Mouse (Mus musculus) forebrain, embryonic 15.5 days (tissue): ENCODE data around the gene Gm16253. TPM values are rescaled to one million over a fixed set of nuclear protein-coding genes. Genes with fewer than 3 reads are reported as not detected.
A peak's percentile ranks its signal among the peaks of the same experiment; 100 is the strongest.

Experiments used
- ATAC-seq: fragments of 200-750 bp; cut with Nextera tagmentation; replicated peaks from 2 replicates; pipeline ENCODE4 v1.8.0; 2017; ENCODE audit warnings: mild to moderate bottlenecking, moderate TSS enrichment, moderate library complexity
- H3K27ac ChIP-seq: fragments of 300-500 bp; sonication (generic); replicated peaks from 2 replicates; pipeline ENCODE4 v1.5.1; 2015; ENCODE audit warnings: mild to moderate bottlenecking, inconsistent platforms
- H3K27me3 ChIP-seq: fragments of 300-500 bp; sonication (generic); 2 replicates; pipeline ENCODE4 v1.6.1; 2015; ENCODE audit warnings: inconsistent platforms
- H3K36me3 ChIP-seq: fragments of 300-500 bp; sonication (generic); 2 replicates; pipeline ENCODE4 v1.6.1; 2015; ENCODE audit warnings: mild to moderate bottlenecking, inconsistent platforms
- H3K4me1 ChIP-seq: fragments of 300-500 bp; sonication (generic); 2 replicates; pipeline ENCODE4 v1.6.1; 2015; ENCODE audit warnings: inconsistent platforms
- H3K4me2 ChIP-seq: fragments of 300-500 bp; sonication (generic); replicated peaks from 2 replicates; pipeline ENCODE4 v1.6.1; 2015; ENCODE audit warnings: mild to moderate bottlenecking, inconsistent platforms
- H3K4me3 ChIP-seq: fragments of 300-500 bp; sonication (generic); 2 replicates; pipeline ENCODE4 v1.5.1; 2015; ENCODE audit warnings: mild to moderate bottlenecking, inconsistent platforms
- H3K9ac ChIP-seq: fragments of 300-500 bp; sonication (generic); replicated peaks from 2 replicates; pipeline ENCODE4 v1.6.1; 2015; ENCODE audit warnings: mild to moderate bottlenecking, inconsistent platforms
- H3K9me3 ChIP-seq: fragments of 300-500 bp; sonication (generic); 2 replicates; pipeline ENCODE4 v1.6.1; 2016; ENCODE audit warnings: inconsistent platforms
- WGBS: fragments of 180-500 bp; shearing (Covaris S2); methylation state at CpG from one replicate; pipeline ENCODE4 v1.1.7; 2015; ENCODE audit warnings: mixed read lengths; 5-methylcytosine and 5-hydroxymethylcytosine counted together
- polyA plus RNA-seq: library from polyadenylated mRNA; unstranded; fragments of >200 nt; fragmentation: Nextera tagmentation; extraction: Ambion mirVana; gene quantifications from 2 replicates; pipeline ENCODE4 v1.2.1, GENCODE M21; 2015

Gene Gm16253
- polyA plus RNA-seq, 1 experiment from 2014 or later: 0.92 TPM

DNA sequence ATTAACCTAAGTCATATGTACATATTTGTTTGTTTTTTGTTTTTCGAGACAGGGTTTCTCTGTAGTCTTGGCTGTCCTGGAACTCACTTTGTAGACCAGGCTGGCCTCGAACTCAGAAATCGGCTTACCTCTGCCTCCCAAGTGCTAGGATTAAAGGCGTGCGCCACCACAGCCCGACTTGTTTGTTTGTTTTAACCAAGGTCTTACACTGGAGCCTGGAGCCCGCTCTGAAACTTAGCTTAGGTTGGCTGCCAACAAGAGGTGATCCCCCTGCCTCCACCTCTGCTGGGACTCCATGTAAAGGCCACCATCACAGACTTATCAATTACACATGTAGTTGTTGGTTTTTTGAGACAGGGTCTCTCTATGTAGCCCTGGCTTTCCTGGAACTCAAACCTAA, 28.0 kb upstream of the Gm16253 start:
- H3K27me3 ChIP-seq: no peaks in the 10 kb centered on the region
- no peak overlapping the region for H3K4me2 ChIP-seq
- H3K27ac ChIP-seq: no peak overlapping the region
- no peak overlapping the region for H3K4me3 ChIP-seq
- H3K9ac ChIP-seq: no peak overlapping the region
- no peaks in the 10 kb centered on the region; the same call in 1 of the 2 replicates for H3K4me1 ChIP-seq
- ATAC-seq: no peak
- H3K9me3 ChIP-seq: no peaks in the 10 kb centered on the region
- no peaks in the 10 kb centered on the region for H3K36me3 ChIP-seq
- WGBS: 83% methylated on average over 7 of the region's 7 CpGs

DNA sequence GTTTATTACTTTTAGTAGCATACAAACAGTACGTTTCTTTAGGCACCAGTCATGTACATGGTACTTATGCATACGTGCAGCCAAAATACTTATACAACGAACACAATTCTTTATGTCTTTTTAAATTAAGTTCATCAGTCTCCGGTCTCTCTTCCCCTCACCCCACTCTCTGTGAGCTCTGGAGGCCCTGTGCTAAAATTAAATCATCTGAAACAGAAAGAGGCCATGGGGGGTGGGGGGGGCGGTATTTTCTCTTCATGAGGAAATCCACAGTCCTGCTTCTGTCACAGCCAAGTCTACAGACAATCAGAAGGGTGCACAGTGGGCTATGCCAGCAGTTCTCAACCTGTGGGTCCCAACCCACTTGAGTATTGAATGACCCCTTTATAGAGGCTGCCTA, 27.4 kb upstream of the Gm16253 start:
- no peak overlapping the region for H3K4me3 ChIP-seq
- H3K4me2 ChIP-seq: no peak overlapping the region
- H3K4me1 ChIP-seq: no peaks in the 10 kb centered on the region; the same call in 1 of the 2 replicates
- no peak for ATAC-seq
- 81% methylated on average over 5 of the region's 5 CpGs for WGBS
- no peaks in the 10 kb centered on the region for H3K36me3 ChIP-seq
- H3K9ac ChIP-seq: no peak overlapping the region
- no peaks in the 10 kb centered on the region for H3K27me3 ChIP-seq
- no peaks in the 10 kb centered on the region for H3K9me3 ChIP-seq
- H3K27ac ChIP-seq: no peak overlapping the region

DNA sequence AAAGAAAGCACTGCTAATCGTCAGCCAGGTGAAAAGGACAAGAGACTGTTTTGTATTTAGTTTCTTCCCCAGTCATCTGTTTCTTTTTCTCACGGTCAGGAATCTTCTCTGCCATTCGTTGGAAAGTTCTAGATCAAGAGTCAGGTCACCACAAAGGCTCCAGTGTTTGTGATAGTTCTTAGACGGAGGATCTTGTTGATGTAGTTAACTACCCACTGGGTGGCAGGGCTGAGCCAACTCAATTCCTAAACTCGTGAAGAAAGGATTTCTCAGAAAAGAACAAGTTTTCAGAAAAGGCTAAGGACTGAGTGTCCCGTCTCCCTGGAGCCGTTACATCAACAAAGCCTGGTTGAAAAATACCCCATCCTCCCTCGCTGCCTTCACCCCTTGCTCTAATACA, 25.6 kb upstream of the Gm16253 start:
- H3K4me2 ChIP-seq: no peak overlapping the region
- no peaks in the 10 kb centered on the region for H3K27me3 ChIP-seq
- no peaks in the 10 kb centered on the region for H3K9me3 ChIP-seq
- ATAC-seq: no peak
- no peak overlapping the region for H3K4me3 ChIP-seq
- 9% methylated on average over 8 of the region's 8 CpGs for WGBS
- no peak overlapping the region for H3K27ac ChIP-seq
- no peaks in the 10 kb centered on the region for H3K36me3 ChIP-seq
- peaks cover 16% of the 10 kb centered on the region for H3K4me1 ChIP-seq
- no peak overlapping the region for H3K9ac ChIP-seq

DNA sequence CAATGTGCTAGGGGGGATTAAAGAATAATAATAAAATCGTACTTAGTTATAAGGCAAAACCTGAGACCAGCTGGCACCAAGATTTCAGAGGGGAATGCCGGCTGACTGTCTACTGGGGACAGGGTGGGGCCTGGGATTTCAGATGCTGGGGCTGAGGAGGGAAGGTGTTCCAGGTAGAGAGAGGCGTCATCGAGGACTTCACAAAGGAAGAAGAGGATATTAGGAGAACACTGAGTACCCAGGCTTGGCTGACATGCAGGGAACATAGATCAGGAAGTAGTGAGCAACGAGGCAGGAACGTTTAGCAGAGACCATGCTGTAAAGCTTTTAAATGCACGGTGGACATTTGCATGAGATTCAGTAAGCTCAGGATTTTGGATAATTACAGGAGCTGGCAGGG, 24.9 kb upstream of the Gm16253 start:
- H3K9me3 ChIP-seq: no peaks in the 10 kb centered on the region
- no peak overlapping the region for H3K4me3 ChIP-seq
- H3K36me3 ChIP-seq: no peaks in the 10 kb centered on the region
- peaks cover 21% of the 10 kb centered on the region for H3K4me1 ChIP-seq
- no peak overlapping the region for H3K4me2 ChIP-seq
- no peak for ATAC-seq
- no peak overlapping the region for H3K9ac ChIP-seq
- 69% methylated on average over 7 of the region's 7 CpGs for WGBS
- H3K27ac ChIP-seq: no peak overlapping the region
- H3K27me3 ChIP-seq: no peaks in the 10 kb centered on the region

DNA sequence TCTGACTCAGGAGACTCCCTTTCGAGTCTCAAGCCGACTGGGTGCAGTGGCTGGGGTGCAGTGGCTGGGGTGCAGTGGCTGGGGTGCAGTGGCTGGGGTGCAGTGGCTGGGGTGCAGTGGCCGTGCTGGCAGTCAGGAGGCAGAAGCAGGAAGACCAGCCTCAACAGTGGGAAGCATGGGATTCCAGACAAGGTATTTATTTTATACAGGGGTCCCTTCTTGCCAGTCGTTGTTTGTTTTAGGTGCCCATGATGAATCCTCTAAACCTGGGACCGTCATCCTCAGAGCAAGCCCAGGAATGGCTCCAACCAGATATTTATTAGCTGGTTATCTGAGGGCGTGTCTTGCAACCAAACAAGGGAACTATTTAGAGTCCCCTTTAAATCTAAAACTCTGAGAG, 23.2 kb upstream of the Gm16253 start:
- Histone ChIP-seq H3K9ac (no peak overlapping the region), H3K36me3 (no peaks in the 10 kb centered on the region), H3K9me3 (no peaks in the 10 kb centered on the region), H3K27ac (no peak overlapping the region), H3K4me2 (no peak overlapping the region), H3K27me3 (no peaks in the 10 kb centered on the region), H3K4me3 (no peak overlapping the region), H3K4me1 (peaks cover 28% of the 10 kb centered on the region)
- 86% methylated on average over 6 of the region's 6 CpGs for WGBS
- no peak for ATAC-seq

DNA sequence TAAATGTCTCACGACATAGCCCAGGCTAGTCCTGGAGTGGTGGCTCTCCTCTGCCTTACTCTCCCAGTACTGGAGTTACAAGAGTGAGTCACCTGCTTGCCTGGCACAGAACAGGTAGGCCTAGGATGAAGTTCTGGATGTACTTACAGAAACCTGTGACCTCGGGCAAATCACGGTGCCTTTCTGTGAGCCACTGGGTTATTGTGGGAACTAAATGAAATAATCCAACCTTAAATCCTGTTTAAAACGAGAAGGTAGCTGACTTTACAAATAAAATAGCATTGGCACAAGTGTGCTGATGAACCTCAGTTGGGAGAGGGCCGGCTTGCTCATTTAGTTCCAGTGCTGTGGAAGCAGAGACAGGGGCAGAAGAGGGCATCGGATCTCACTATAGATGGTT, 22.5 kb upstream of the Gm16253 start:
- Histone ChIP-seq H3K9me3 (no peaks in the 10 kb centered on the region), H3K27ac (no peak overlapping the region), H3K36me3 (no peaks in the 10 kb centered on the region), H3K4me2 (no peak overlapping the region), H3K4me1 (peaks cover 35% of the 10 kb centered on the region), H3K9ac (no peak overlapping the region), H3K27me3 (no peaks in the 10 kb centered on the region), H3K4me3 (no peak overlapping the region)
- no peak for ATAC-seq
- WGBS: 83% methylated on average over 6 of the region's 6 CpGs

DNA sequence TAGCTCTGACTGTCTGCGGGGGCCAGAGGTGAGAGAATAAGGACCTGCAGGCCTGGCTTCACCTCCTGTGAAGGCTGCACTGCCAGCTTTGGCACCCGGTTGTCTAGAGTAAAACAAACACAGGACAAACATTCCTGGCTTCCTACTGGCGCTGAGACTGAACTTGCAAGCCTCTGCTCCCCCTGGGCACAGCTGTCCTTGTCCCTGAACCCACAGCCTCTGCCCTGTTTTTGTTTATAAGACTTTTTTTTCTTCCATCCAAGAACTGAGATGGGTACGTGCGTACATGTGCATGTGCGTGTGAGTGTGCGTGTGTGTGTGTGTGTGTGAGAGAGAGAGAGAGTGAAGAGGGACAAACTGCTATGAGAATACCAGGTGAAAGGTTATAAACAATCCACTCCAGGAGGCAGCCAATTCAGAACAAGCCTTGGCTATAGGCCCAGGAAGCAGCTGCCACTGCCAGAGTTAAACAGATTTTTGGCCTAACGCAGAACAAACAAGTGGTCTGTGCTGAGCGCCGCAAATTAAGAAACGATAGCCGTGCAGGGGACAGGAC, 21.7 kb upstream of the Gm16253 start:
- peak overlapping the region; percentile 73 for H3K27ac ChIP-seq
- peak; percentile 23; the same call in 1 of the 2 replicates for ATAC-seq
- no peak overlapping the region for H3K4me2 ChIP-seq
- H3K9ac ChIP-seq: no peak overlapping the region
- H3K4me3 ChIP-seq: no peak overlapping the region
- no peaks in the 10 kb centered on the region for H3K27me3 ChIP-seq
- no peaks in the 10 kb centered on the region for H3K9me3 ChIP-seq
- H3K36me3 ChIP-seq: peaks cover 4% of the 10 kb centered on the region; the same call in 1 of the 2 replicates
- WGBS: 19% methylated on average over 12 of the region's 12 CpGs
- H3K4me1 ChIP-seq: peaks cover 44% of the 10 kb centered on the region

DNA sequence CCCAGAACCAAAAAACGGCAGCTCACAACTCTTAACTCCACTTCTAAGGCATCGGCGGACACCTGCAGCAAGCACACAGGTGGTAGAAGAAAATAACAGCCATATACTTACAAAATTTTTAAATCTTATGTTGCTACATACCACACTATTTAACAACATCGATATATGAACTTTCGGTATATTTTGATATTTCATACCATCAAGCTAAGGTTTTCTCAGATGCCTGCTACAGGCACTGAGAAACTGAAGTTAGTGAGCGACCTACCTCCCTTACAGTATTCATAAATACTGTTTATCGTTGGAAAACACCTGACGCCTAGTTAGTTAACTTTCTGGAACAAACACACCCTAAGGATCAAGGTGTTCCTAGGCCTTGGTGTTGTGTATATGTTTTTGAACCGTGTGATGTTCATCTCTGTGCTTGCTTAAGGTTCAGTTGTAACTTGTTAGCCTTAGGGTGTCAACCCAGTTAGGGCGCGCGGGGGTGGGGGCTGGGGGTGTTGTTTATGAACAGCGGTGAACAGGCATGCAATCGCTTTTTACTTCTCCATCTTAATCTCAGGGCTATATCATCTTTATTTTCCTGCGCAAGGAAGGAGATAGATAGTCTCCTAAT, 20.7 kb upstream of the Gm16253 start:
- no peaks in the 10 kb centered on the region for H3K9me3 ChIP-seq
- H3K4me2 ChIP-seq: no peak overlapping the region
- H3K9ac ChIP-seq: no peak overlapping the region
- peaks cover 53% of the 10 kb centered on the region for H3K4me1 ChIP-seq
- H3K27me3 ChIP-seq: no peaks in the 10 kb centered on the region
- H3K36me3 ChIP-seq: peaks cover 14% of the 10 kb centered on the region; the same call in 1 of the 2 replicates
- peak overlapping the region; percentile 73; the same call in 1 of the 2 replicates for H3K27ac ChIP-seq
- no peak for ATAC-seq
- 86% methylated on average over 15 of the region's 15 CpGs for WGBS
- H3K4me3 ChIP-seq: no peak overlapping the region

DNA sequence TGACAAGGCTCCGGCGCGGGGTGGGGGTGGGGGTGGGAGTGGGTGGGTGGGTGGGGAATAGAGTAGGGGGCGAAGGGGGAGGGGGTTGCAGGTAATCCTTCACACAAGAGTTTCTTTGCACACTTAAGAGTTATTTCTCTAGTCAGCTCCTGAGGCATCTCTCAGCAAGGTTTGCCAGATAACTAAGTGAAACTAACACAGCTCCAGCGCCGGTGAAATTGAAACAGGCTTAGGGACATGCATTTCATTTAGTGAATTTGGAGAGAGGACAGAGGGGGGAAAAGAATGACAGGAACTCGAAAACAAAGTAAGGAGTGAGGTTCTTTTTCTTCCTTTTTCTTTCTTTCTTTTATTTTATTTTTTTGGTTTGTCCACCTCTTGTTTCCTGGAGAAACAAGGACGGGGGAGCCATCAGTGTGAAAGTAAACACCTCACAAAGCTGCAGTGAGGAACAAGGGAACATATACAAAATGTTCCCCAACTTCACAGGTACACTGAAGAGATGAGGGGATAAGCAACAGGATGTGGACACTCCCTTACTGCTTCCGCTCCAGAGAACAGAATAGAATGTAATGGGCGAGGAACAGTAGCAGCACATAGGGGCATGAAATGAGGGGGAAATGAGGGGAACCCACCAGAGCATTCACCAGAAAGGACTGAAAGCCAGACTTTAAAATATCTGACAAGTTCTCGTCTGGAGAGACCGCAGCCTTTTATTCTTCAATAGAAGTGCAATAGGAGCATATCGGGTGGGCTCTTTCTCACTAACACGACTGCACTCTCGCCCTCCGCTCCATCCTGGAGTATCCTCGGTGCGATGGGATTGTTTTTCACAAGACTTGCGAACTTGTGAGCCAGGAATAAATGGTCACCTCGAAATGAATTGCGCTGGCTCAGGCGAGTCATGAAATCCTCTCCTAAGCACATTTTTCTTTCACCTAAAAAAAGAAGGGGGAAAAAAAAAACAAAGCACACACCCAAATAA, 19.8 kb upstream of the Gm16253 start:
- peak; percentile 14; the same call in 1 of the 2 replicates for ATAC-seq
- Histone ChIP-seq H3K27ac (peak overlapping the region; percentile 76), H3K4me2 (peak overlapping the region; percentile 75), H3K36me3 (peaks cover 18% of the 10 kb centered on the region), H3K27me3 (no peaks in the 10 kb centered on the region), H3K4me1 (peaks cover 61% of the 10 kb centered on the region), H3K9me3 (no peaks in the 10 kb centered on the region), H3K9ac (peak overlapping the region; percentile 58), H3K4me3 (peak overlapping the region; percentile 63)
- 12% methylated on average over 22 of the region's 22 CpGs for WGBS

DNA sequence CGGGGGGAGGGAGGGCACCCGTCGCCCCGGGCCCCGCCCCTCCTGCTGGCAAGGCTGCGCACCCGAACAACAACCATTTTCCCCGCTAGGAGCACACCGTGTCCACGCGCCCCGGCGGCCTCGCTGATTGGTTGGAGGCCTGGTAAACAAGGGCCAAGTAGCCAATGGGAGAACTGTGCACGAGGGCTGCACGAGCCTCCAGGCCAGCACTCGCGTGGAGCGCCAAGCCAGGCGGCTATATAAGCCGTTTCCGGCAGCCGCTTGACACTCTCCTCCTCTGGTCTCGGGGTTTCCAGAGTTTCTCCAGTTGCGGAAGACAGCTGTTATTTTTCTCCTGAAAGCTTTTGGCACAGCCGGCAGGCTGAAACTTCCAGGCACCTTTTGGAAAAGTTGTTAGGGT, 19.1 kb upstream of the Gm16253 start, which contains the start of gene Txnip:
TSS of gene Txnip (plus strand) at position 264 of the 400 bp plus-strand sequence.
- Histone ChIP-seq H3K9me3 (no peaks in the 10 kb centered on the region), H3K27me3 (no peaks in the 10 kb centered on the region), H3K27ac (peak within 1 kb of the TSS; percentile 76), H3K4me3 (peak within 1 kb of the TSS; percentile 63), H3K4me2 (peak within 1 kb of the TSS; percentile 75), H3K36me3 (peaks cover 18% of the 10 kb centered on the region), H3K4me1 (peaks cover 62% of the 10 kb centered on the region), H3K9ac (peak within 1 kb of the TSS; percentile 58)
- under 1% methylated on average over 26 of the region's 26 CpGs for WGBS
- peak; percentile 99 for ATAC-seq

DNA sequence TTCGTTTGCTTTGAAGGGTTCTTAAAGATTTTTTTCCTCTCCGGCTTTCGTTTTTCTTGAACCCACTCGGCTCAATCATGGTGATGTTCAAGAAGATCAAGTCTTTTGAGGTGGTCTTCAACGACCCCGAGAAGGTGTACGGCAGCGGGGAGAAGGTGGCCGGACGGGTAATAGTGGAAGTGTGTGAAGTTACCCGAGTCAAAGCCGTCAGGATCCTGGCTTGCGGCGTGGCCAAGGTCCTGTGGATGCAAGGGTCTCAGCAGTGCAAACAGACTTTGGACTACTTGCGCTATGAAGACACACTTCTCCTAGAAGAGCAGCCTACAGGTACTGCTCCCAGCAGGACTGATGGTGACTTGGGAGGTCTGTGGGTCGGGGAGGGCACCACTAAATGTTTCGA, 18.6 kb upstream of the Gm16253 start:
- Histone ChIP-seq H3K9me3 (no peaks in the 10 kb centered on the region), H3K36me3 (peaks cover 18% of the 10 kb centered on the region), H3K27ac (peak overlapping the region; percentile 58), H3K9ac (peak overlapping the region; percentile 58), H3K4me3 (peak overlapping the region; percentile 63), H3K4me2 (peak overlapping the region; percentile 75), H3K4me1 (peaks cover 62% of the 10 kb centered on the region), H3K27me3 (no peaks in the 10 kb centered on the region)
- no peak for ATAC-seq
- WGBS: under 1% methylated on average over 17 of the region's 17 CpGs

DNA sequence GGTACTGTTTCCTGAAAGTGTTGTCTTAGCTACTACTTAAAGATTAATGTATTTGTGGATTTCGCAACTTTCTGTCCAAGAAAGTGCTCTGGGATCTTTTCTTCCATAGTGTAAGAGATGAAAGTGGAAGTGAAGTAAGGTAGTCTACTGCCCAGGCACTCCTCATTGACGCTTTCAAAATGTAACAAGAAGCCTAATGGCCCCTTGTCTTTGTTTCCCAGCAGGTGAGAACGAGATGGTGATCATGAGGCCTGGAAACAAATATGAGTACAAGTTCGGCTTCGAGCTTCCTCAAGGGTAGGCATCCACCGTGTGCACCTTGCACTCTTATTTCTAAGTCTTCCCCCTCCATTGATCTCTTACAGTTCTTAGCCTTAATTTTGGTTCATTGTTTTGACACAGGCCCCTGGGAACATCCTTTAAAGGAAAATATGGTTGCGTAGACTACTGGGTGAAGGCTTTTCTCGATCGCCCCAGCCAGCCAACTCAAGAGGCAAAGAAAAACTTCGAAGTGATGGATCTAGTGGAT, 18.1 kb upstream of the Gm16253 start:
- H3K4me1 ChIP-seq: peaks cover 62% of the 10 kb centered on the region
- H3K27me3 ChIP-seq: no peaks in the 10 kb centered on the region
- H3K4me2 ChIP-seq: peak overlapping the region; percentile 75
- H3K9me3 ChIP-seq: no peaks in the 10 kb centered on the region
- peak overlapping the region; percentile 58 for H3K9ac ChIP-seq
- no peak for ATAC-seq
- peaks cover 18% of the 10 kb centered on the region for H3K36me3 ChIP-seq
- 0 out of 2 replicates have a peak overlapping the region, but pooled peaks have one; percentile 58 for H3K27ac ChIP-seq
- WGBS: 37% methylated on average over 10 of the region's 10 CpGs
- peak overlapping the region; percentile 63 for H3K4me3 ChIP-seq
